Mouse (Mus musculus): Measurements from ENCODE around the gene Cdca8.

The Cdca8 gene

DNA sequence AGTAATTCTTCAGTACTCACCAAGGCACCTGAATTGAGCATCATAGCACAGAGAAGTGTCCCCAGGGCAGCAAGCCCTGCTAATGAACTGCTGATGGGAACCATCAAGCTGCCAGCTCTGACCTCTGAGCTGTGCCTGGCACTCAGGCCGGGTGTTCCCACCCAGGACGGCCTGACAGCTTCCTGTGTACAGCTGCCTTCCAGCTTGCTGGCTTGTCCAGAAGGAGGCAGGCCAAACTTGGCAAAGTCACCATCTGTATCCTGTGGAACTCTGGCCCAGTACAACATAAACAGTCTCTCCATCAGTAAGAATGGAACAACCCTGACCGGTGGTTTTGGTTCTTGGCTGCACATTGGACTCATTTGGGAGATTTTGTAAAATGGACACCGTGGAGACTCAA lies 14.4 kb upstream of the Cdca8 start:
- DNase-seq (ENCODE audit: low read depth, low spot score), result no peak

DNA sequence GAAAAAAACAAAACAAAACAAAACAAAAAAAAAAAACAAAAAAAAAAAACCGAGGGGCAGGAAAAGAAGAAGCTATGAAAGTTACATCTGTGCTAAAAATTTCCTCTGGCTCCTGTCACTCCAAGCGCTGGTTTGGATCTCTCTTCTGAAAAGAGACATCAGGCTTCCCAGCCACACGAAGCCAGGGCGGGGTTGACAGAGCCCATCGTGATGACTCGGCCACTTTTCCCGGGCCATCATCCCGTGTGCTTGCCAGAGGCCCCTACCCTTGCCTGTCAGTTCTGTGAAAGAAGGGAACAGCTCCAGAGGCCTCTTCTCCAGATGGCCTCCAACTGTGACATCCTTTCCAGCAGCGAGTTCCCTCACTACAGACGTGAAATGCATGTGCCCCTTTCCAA lies 11.9 kb upstream of the Cdca8 start:
- DNase-seq (ENCODE audit: low read depth, low spot score), result no peak

DNA sequence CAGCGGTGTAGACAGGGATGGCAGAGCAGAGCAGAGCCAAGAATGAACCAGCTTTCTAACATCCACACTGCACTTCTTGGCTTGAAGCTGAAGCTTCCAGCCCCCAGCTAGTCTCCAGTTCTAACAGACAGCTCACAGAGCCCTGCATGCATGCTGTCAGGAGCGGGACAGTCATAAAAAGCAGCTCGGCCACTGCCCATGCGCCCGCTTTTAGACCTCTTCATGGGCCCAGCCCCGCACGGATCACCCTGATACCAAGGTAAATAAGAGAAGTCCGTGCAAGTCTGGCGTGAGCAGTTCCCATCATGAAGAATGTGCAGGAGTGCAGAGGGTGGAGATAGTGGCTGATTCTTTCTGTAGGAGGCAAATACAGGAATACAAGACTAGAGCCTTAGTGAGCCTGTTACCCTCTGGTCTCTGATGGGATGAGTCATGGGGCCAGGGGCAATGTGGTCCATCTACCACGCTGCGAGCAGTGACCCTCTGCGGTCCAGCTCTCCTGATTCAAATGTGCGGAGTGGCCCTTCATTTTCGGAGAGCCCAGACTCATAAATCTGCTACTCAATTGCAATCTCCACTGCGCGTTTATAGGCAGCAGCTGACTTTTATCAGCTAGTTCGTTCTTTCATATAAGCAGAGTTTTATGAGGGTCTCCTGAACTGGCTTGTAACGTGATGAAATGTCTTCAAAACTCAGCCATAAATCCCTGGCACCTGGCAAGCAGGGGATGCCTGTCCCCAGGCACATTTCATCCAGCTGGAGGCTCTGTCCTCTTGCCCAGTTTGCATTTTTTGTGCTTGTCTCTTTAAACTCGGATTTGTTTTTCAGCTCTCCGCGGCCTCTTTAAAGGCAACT lies 11.3 kb upstream of the Cdca8 start:
- no peak for DNase-seq (ENCODE audit: low read depth, low spot score)

DNA sequence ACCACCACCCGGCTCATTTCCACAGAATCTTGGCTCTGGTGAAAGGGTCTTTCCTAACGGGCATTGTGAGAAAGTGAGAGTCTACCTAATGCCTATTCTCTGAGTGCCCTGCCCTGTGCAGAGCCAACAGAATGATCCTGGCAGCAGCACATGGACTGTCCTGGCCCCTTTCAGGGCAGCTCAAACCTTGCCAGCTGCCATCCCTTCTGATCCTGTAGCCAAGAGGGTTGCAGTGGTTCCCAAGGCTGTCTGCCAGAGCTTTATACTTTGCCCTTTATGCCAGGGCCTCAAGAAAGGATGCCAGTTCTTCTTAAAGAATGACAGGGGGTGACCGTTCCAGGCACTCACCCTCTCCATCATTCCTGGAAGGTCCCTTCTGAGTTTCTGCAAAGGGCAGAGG lies 10.4 kb upstream of the Cdca8 start:
- no peak for DNase-seq (ENCODE audit: low read depth, low spot score)

DNA sequence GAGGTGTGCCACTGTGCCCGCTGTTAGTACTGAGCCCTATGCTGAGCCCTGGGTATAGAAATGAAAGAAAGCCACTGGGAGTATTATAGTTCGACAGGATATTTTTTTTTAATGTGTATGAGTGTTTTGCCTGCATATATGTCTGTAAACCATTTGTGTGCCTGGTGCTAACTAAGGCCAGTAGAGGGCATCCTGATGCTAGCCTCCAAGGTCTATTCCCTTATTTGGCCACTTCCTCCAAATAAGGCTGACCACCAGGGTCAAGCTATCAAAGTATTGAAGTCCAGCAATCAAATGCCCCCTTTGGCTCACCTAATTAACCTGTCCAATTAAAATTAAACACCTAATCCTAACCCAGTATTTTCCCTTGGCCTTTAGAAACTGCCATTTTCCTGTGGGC lies 5.8 kb upstream of the Cdca8 start:
- DNase-seq (ENCODE audit: low read depth, low spot score), result no peak

DNA sequence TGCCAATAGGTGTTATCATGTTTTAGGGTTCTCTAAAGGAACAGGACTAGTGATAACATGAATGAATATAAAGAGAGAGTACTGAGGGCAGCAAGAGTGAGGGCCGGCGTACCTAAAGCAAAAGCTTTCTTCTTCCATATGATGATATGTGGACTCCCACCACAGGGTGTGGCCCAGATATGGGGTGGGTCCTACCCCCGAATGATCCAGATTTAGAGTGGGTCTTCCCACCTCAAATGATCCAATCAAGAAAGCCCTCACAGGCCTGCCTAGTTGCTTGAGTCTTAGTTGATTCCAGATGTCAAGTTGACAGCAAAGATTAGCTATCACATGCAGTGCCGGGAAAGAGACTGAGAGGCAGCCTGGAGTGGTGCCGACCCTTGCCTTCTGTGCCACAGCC lies 4.7 kb upstream of the Cdca8 start:
- DNase-seq (ENCODE audit: low read depth, low spot score), result no peak

DNA sequence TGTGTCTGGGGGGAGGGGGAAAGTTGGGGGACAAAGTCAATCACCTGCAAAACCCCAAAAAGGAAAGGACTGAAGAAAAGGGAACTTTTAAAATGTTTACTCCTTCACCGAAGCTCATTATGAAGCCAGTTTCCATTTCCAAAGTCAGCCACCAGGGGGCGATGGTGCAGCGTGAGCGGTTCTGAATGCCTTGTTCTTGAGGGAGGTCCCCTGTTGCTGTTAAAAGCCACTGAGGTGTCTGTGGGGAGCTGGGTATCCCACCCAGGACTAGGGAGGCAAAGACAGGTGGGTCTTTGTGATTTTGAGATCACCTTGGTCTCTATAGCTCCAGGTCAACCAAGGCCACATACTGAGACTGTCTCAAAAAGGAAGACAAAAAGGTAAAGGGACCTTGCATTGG lies 3.9 kb upstream of the Cdca8 start:
- peak; percentile 72 for DNase-seq (ENCODE audit: low read depth, low spot score)

DNA sequence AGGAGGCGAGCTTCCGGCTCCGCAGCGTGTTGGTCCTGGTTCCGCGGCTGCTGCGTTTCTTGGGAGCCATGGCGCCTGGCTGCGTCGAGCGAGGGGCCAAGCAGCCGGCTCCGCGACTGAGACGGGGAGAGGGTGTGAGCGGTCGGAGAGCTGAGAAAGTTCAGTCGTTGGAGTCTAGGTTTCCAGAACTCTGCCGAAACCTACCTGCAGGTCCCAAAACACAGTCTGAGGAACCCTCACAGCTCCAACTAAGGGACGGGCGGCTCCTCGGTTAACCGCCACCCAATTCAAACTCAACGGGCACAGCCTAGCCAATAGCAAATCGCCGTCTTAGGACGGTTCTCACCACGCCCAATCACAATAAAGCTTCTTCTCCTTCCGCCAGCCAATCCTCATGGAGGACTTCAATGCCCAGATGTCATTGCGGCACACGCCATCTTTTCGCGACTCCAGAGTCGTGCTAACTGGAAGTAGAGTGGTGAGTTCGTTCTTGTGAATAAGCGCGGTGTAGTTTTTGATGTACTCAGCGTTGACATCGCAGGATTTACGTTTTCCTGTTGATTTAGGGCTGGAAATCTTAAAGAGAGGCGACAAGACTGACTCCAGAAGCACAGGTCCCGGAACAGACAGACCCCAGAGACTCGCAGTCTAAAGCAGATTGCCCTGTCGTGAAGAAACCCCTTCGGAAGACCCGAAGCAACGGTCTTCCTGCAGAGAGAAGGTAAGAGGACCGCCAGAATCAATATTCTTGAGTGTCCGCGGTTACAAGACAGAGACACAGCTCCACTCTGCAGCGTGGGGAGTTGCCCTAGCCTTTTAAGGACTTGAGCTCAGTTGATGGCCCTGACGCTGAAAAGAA lies 2.3 kb downstream of the Cdca8 start, which contains the start of gene 9930104L06Rik:
Gene 9930104L06Rik (plus strand): TSS at position 436 of the 859 bp plus-strand sequence.
- peak; percentile 99 for DNase-seq (ENCODE audit: low read depth, low spot score)

DNA sequence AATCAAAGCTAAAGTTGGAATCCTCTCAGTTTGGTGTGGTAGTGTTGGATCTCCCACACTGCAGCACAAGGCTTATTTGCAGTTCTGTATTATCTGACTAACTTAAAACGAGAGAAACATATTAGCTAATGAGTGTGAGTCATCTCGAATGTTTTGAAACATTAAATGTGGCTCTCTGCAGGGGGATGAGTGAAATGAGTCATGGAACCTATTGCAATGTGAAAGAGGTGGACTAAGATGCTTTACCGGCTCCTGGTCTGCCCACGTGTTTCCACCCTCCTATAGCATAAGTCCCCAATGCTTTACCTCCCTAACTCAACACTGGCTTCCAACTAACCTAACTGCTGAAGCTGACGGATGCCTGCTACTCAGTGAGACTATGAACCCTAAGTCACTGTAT lies 11.0 kb downstream of the Cdca8 start:
- DNase-seq (ENCODE audit: low read depth, low spot score), result no peak

DNA sequence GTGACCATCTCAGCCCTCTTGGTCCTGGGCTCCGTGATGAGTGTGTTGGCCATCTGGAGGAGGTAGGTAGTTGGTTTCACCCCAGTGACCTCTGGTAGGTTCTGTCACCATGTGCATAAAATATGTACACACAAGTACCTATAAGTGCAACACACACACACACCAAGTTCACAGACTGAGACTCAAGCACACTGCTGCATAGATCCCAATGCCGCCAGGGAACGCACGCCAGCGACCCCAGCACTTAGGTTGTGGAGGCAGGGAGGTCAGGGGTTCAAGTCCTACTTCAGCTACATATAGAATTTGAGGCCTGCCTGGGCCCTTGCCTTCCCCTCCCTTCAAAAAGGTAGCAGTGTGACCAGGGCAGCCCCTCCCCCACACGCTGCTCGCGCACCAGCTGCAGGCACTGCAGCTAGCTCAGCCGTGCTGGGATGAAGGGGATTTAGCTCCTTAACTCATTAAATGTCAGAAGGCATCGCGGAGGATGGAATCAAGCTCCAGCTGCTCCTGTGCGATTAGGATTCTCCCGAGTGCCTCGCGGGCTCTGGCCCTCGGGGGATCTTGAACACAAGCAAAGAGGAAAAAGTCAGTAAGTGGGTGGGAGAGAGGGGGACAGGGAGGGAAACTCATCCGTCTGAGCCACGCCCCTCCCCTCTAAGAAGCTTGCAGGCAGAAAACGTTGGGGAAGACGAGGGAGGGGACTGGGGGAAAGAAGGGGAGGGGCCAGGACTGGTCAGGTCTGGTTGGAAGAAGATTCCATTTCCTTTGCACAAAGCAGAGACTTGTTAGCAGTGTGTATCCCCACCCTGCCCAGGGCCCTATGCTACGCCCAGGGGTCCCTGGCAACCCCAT lies 32.9 kb downstream of the Cdca8 start:
- peak; percentile 94 for DNase-seq (ENCODE audit: low read depth, low spot score)

DNA sequence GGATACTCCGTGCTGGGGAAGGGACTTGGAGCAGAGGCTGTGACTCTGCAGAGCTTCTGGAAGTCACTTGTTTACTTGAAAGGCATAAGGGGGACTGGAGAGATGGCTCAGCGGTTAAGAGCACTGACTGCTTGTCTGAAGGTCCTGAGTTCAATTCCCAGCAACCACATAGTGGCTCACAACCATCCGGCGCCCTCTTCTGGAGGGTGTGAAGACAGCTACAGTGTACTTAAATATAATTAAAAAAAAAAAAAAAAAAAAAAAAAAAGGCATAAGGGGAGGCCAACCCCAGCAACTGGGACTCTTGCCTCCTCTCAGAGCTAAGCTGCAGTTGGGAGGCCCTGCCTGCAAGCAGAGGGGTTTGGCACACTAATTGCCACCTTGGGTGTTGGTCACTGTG lies 33.7 kb downstream of the Cdca8 start:
- DNase-seq (ENCODE audit: low read depth, low spot score), result peak; percentile 56

DNA sequence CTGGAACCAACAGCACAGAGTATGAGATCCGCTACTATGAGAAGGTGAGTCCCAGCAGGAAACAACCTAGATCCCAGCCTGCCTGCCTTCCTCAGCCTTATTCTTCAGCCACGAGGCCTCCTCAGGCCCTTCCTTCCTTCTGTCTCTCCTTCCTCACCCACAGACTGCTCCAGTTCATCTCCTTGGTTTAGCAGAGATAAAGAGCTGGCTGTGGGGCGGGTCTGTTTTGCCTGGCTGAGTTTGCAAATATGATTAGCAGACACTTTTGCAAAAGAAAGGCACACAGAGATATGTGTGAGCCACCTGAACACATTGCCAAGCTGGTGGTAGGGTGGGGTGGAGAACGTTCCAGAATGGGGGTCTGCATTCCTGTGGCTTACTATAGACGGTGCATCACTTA lies 39.2 kb downstream of the Cdca8 start:
- no peak for DNase-seq (ENCODE audit: low read depth, low spot score)

DNA sequence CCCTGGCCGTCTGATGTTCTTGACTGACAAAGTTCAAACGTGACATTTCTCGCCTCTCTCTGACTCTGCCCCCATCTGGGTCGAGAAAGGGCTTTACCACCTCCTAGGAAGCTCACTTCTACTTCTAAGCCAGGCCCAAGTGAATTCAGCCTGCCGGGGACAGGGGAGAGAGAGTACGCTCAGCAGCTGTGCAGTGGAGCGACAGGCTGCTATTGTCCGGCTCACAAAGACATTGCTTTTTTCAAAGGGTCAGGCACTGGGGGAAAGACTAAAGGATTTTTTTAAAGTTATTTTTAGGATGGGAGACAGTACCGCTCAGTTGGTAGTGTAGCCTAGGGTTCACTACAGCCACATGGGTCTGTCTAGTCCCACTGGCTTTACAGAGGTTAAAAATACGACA lies 40.7 kb downstream of the Cdca8 start:
- no peak for DNase-seq (ENCODE audit: low read depth, low spot score)

DNA sequence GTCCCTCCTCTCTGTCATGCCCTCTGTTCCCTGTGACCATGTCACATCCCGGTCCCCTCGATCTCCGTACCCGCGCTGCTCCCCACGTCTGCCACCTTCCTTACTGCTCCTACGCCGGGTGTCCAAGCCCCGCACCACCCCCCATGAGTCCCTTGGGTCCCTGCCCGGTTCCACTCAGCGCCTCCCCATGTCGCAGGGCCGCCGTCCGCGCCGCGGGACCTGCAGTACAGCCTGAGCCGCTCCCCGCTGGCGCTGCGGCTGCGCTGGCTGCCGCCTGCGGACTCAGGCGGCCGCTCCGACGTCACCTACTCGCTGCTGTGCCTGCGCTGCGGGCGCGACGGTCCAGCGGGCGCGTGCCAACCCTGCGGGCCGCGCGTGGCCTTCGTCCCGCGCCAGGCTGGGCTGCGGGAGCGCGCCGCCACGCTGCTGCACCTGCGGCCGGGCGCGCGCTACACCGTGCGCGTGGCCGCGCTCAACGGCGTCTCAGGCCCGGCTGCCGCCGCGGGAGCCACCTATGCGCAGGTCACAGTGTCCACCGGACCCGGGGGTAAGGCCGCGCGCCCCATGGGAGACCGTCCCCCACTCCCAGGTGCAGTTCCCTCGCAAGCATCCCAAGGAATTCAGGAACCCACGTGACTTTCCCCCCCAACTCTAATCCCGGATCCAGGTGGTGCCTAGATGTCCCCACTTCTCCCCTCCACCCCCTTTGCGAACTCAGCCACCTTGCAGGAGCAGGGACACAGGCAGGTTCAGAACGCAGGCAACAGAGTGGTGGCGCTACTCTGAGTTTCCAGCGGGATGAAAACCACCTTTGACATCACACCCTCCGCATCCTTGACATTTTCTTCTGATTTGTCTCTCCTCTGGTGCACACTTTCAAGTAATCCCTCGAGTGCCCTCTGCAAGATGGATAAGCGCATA lies 44.3 kb downstream of the Cdca8 start:
- DNase-seq (ENCODE audit: low read depth, low spot score), result peak; percentile 54

DNA sequence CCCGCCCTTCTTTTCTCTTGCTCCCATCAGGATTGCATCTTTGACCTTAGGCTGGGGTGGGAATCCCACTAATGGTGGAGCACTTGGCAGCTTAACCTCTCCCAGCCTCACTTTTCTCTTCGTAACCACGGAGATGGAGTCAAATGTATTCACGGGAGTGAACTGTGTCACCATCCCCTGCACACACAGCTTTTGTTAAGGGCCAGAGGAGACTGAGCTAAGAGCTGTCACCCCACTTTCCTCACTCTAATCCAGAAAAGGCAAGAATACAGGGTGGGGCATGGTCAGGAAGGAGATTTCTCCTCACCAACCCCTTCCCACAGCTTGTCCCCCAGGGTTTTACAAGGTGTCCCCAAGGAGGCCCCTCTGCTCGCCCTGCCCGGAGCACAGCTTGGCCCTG lies 45.3 kb downstream of the Cdca8 start:
- DNase-seq (ENCODE audit: low read depth, low spot score), result peak; percentile 42

DNA sequence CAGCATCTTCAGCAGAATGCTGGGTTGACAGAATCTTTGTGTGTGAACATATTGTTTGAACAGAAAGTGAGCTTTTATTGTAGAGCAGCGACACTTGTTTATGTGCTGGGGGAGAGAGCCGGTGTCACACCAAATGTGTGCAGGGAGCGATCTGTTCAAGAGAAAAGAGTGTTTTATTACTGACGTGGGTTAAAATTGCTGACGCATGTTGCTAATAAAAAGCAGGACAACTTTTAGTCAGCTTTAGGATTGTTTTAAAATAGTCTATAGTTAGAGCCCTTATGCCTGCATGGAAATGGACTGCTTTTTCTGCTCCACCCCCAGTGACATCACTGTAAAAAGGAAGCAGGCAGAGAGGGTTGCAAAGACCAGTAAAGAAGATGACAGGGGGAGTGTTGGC lies 48.3 kb downstream of the Cdca8 start:
- DNase-seq (ENCODE audit: low read depth, low spot score), result no peak

DNA sequence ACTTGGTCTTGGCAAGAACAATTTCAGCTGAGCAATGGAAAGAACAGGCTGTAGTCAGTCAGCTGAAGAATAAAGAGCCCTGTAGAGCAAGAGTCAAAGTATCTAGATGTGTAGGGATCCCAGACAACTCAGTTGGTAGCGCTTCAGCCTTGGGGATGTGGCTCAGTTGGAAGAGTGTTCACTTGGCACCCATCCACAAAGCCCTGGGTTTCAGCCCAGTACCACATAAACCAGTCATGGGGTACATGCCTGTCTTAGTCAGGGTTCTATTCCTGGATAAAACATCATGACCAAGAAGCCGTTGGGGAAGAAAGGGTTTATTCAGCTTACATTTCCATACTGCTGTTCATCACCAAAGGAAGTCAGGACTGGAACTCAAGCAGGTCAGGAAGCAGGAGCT lies 49.2 kb downstream of the Cdca8 start:
- DNase-seq (ENCODE audit: low read depth, low spot score), result no peak

DNA sequence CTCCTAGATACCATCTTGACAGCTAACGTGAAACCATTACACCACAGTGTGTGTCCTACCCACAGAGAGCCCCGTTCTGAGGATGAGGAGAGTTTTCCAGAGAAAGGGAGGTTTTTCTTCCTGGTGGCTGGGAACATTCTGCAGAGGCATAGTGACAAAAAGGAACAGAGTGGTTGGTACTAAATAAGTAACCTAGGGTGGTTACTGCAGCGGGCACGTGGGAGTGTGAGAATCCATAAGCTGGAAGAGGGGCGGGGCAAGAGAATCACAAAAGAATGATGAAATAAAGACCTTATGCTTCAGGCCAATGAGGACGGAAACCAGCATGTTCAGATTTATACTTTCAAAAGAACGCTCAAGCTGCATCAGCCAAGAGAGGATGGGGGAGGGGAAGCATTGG lies 50.4 kb downstream of the Cdca8 start:
- DNase-seq (ENCODE audit: low read depth, low spot score), result no peak

DNA sequence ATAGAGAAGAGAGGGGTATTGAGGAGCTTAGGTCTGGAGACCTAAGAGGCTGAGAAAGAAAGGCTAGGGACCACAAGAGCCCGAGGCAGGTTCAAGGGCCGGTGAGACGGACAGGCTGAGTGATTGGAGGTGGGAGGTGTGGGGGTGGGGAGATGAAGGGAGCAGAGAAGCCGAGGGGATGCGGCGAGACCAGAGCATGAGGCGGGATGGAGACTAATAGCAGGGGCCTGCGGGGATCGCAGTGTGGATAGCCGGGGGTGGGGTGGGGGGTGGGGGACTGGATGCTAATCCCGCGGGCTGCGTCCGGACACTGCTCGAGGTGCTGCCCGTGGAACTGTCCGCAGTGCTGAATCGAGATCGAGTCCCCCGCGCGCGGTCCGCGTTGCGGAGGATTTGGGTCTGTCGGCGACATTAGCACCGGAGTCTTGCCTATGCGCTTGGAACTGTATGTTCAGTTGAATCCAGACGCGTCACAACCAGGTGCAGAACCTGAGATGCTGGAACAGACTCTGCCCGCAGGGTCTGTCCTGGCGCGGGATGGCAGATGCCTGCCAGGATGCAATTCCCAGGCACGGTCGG lies 56.9 kb downstream of the Cdca8 start:
- DNase-seq (ENCODE audit: low read depth, low spot score), result peak; percentile 53

DNA sequence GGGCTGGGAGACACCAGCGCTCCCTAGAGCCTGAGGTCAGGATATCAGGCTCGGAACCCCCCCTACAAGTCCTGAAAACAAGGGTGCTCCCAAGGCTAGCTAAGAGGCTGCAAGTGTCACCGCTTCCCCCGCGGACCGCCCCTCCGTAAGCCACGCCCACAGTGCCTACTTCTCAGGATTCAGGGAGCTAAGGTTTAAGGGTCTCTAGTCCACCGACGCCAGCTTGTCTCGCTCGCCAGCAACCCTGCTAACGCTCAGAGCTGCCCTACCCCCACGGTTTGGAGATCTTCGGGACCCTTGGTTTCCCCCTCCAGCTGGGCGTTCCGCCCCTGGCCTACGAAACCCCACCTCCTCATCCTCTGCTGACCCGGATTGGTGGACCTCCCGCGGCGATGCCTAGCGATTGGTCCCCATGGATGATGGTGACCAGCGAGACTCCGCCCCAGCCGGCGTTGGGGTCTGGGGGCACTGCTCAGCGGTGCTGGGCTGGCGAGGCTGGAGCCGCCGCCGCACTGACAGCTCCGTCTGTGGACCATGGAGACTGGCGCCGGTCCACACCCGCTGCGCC lies 57.7 kb downstream of the Cdca8 start:
- peak; percentile 83 for DNase-seq (ENCODE audit: low read depth, low spot score)

Data from ES-CJ7 (cell line).